Mouse (Mus musculus) liver, embryonic 14.5 days (tissue): ENCODE measurements around the gene Mkrn3.

Experiments used
- CTCF ChIP-seq: IDR thresholded peaks from 2 replicates; pipeline ENCODE4 v1.5.1; 2016; ENCODE audit warnings: antibody characterized with exemption, low read depth, control low read depth
- EP300 ChIP-seq: IDR thresholded peaks from 2 replicates; pipeline ENCODE4 v1.6.1; 2016; ENCODE audit warnings: antibody characterized with exemption, low read depth

- no peak for TF ChIP-seq CTCF
- TF ChIP-seq EP300: no peak
Observed at GRCm38 (mm10) chr7:62445431-62446165, 25.7 kb upstream of the Mkrn3 start.
